Mouse (Mus musculus): Measurements from ENCODE around the gene Mcfd2.

Mcfd2 gene

DNA sequence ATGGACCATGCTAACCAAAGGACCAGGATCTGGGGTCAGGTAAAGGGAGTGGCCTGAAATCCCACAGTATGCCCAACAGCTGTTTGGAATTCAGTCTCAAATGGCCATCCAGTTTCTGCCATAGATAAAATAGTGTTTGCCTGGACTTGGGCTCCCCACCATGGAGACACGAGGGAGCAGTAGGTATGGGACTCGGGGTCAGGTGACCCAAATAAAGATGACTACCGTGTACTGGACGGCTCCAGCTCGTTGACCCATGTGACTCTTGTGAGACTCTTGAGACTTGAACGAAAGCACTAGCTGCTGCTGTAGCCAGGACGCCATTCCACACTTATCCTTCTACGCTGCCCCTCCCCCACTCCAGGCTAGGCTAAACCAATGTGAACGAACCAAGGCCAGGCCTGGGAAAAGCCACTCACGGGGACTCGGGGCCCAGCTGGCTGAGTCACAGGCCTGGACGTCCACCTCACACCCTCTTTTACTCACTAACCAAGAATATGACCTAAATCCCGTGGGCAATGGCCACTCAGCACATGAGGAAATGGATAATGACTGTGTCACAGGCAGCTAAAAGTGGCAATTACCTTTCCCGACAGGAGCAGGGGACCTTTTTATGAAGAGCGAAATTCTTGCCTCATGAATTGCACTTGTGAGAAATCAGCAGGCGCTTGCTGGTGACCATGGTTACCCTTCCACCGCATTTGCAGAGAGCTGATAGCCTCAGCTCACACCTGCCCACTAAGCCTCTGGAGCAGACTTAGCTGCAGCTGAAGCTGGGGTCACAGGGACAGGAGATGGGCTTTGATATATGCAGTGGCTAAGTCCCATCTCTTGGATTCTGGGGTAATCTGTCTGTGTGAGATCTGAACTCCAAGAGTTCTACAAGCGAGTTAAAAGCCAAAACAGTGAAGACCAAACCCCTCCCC lies 28.7 kb downstream of the Mcfd2 start:
- no peak for DNase-seq (ENCODE audit: low spot score in 2 of 2)

DNA sequence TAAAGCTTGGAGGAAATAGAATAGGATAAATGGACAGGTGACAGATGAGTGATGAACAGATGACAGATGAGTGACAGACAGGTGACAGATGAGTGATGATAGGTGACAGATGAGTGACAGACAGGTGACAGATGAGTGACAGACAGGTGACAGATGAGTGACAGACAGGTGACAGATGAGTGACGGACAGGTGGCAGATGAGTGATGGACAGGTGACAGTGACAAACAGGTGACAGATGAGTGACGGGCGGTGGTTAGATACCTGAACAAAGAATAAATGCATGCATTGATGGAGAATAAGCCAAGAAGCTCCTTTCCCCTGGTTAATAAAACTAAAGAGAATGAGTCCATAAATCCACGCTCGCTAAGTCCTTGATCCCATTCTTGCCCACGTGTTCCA lies 30.7 kb downstream of the Mcfd2 start:
- DNase-seq (ENCODE audit: low spot score in 2 of 2), result no peak

DNA sequence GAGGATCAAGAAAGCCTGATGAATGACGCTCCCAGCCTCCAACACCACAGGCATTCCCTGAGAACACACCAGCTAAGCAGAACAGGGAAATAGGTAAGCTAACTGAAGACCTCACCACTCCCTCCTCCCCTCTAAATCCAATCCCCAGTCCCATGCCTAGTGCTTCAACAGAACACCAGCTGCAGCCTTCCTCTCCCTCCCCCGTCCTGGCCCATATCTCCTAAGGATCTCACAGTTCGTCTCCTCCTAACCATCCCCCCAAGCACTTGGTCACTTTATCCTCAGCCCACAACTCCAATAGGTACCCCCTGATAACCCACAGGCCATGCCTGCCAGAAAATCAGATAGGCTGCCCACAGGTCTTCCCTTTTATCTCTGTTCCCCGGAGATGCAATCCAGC lies 37.9 kb downstream of the Mcfd2 start:
- DNase-seq (ENCODE audit: low spot score in 2 of 2), result no peak

DNA sequence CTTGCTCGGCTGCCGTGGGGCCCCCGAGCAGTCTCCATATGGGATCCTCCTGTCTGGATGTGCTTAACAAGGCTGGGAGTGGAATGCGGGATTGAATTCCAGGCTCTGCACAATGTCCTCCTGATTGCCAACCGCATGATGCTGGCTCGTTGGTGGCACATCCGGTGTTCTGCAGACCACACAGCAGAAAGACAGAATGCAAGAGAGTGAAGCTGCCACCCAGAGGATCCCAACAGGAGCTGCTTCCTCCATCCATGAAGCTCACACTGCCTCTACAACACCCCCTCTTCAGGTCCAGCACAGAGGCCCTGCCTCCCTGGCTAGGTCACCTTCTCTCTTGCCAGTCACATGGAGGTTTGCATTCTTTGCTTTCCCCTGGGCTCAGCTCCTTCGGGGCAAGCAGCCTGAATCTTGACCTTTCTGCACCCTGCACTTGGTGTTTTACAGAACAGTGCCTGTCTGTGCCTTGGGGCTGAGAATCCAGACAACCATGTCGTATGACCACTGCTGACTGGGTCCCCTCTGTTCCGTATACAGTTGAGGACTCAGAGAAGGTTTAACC lies 39.6 kb downstream of the Mcfd2 start:
- DNase-seq (ENCODE audit: low spot score in 2 of 2), result no peak

DNA sequence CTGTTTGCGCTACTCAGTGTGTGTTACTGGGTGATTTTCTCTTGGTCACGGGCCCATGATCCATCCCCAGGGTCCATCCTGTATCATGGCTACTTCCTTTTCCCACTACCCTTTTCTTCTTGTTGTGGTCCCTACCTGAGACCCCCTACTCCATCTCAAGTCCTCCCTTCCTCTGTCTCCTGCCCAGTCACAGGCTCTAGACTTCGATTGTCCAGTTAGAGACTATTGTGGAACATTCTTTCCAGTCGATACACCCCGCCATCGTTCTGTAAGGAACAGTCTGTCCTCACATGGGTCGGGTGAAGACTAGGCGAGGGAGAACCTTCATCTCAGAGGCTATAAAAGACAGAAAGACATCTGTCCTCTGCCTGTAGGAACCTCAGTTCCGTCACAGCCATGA lies 40.4 kb downstream of the Mcfd2 start:
- DNase-seq (ENCODE audit: low spot score in 2 of 2), result no peak

DNA sequence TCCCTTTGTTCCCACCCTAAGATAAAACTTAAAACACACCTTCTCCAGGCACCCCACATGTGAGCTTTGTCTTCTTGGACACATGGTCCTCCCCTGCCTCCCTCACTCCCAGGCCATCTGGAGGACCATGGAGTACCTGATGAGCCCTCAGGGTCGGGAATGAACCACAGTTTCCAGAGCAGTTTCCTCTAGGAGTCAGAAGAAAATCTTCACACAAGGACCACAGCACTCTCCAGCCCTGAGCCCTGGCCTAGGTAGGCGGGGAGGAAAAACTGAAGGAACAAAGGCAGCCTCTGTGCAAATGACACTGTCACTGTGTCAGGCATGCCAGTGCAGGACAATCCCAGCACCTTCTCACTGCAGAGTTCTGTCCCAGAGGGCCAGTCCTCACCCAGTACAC lies 41.3 kb downstream of the Mcfd2 start:
- no peak for DNase-seq (ENCODE audit: low spot score in 2 of 2)

DNA sequence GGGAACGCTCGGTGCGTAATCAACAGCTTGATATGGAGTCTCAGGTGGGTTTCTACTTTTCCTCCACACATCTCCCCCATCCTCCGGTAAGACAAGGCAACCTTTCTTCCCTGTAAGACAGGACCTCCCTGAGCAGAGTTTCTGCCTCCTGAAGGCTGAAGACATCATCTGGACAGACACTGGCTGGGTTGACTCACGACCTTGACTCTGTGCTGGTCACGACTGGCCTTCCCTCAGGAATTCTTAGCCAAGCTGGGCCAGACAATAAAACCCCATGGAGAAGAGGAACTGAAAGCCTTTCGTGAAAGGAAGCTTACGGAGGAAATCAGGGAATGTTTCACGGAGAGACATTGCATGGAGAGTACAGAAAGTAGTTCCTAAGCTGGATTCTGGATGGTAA lies 46.3 kb downstream of the Mcfd2 start:
- DNase-seq (ENCODE audit: low spot score in 2 of 2), result no peak

DNA sequence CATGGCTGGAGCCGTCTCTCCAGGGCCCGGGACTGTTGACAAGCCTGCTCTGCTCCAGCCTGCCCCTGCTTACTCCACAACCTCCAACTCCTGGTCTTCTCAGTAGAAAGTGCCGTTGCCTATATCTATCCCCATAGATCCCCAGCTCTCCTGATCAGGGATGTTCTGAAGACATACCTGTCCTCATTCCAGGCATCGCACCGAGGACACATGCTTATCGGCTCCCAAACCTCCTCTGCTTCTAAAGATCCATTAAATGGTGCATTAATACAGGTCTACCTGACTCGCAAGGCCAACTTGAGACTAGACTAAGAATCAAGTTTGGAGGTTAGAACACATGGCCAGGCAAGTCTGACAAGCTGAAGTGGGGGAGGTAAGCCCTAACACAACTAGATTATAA lies 51.2 kb downstream of the Mcfd2 start:
- DNase-seq (ENCODE audit: low spot score in 2 of 2), result no peak

DNA sequence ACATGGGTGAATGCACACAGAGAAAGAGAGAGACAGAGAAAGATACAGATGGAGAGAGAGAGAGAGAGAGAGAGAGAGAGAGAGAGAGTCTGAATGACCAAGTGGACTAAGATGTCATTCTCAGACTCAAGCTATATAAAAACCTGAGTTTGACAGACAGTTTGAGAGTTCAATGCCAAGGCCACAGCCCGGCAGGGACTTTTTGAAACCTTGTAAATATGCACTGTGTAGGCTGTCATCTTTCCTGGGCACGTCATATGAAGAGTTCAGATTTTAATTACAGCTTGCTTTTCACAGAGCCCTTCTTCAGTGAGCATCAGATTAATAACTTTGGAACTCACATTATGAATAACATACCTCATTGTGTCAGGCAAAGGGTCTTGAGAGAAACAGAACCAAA lies 55.2 kb downstream of the Mcfd2 start:
- DNase-seq (ENCODE audit: low spot score in 2 of 2), result no peak

DNA sequence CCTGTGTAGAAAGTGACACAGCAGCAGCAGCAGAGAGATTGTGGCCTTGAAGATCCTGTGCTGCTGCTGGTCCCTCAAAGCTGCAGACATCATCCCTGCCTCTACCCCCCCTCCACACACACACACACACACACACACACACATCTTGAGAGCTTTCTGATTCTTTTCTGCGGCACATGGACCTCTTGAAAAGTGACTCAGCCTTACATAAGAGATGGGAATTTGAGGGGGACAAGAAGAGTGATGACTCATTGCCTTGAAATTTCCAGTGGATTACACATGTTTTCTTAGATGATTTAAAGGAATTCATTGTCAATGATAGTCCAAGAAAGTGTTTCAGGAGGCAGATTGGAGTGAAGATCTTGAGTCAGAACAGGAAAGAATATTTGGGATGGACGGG lies 58.9 kb downstream of the Mcfd2 start:
- DNase-seq (ENCODE audit: low spot score in 2 of 2), result no peak
